Mouse (Mus musculus) c-Kit-positive CD71-negative TER-119-negative erythroid progenitor cells, embryonic 14.5 days (primary cell): ENCODE measurements around the gene Mknk1.
A peak's percentile ranks its signal among the peaks of the same experiment; 100 is the strongest.

Experiments used
- DNase-seq: peaks from one replicate; pipeline ENCODE4 v3.0.0-alpha.2; 2013; ENCODE audit warnings: low read depth

Mknk1 gene

DNA sequence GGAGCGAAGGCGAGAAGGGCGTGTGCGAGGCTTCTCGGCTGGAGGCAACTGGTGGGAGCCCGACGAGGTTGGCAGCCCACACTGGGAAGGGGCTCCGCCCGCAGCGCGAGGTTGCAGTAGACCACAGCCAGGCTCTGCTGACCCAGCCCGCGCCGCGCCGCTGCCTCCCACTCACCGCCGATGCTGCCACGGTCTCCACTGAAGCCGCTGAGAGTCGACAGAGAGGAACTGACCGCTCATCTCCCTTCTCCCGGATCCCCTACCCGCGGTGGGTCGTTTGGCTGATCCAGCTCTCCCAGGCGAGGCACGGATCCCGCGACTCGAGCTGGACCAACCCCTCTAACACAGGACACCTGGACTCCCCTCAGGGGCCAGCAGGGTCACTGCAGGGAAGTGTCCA is 51.6 kb downstream of the Mknk1 start, which contains the start of gene 6430628N08Rik:
Gene 6430628N08Rik, plus strand, starts transcription at position 113 of the 400 bp plus-strand sequence.
- no peak for DNase-seq

DNA sequence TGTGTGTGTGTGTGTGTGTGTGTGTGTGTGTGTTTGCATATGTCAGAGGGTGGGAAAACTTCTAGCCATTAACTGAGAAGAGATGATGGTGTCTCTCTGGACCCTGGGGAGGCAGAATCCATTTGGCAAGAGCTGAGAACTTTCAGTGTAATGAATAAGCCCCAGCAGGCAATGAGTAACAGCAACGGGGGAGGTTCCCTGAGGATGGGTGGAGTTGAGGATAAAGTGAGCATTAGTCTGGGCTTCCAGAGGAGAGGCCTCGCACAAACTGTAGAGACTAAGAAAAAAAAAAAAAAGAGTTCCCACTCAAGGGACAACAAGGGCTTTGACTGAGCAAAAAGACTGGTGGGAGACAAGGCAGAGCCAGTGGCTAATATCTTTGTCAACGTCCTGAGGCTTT is 55.3 kb downstream of the Mknk1 start:
- DNase-seq, result no peak

DNA sequence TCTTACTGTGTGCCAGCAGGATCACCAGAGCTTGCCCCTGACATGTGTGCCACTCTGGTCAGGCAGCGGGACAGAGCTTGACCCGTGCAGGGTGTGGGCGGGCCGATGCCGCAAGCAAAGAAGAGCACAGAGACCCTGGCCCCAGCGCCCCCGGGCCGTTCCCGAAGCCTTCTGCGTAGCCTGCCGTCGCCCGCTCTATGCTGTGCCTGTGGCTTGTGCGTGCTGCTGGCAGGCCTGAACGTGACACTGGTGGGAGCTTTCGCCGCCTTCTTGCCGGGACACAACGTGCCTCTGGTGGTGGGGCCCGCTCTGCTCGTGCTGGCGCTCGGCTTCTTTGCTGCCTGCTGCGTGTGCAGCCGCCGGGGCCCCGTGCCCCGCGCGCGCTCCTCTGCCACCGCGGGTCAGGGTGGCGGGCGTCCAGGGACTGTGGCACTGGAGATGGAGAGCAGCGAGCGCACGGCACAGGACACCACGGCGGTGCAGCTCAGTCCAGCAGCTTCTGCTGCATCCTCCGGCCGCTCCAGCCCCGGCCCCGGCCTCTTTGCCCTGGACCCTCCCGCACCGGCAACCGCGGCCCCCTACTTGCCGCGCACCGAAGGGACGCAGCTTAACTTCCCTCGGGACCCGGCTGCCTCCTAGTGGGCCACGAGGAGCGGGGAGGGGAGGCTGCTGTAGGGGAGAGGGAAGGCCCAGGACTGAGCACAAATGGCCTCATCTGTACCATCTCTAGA is 59.1 kb downstream of the Mknk1 start:
- DNase-seq, result no peak

GRCm38 (mm10) chr4:115902816-115903215 is 63.8 kb downstream of the Mknk1 start:
- peak; percentile 62 for DNase-seq

DNA sequence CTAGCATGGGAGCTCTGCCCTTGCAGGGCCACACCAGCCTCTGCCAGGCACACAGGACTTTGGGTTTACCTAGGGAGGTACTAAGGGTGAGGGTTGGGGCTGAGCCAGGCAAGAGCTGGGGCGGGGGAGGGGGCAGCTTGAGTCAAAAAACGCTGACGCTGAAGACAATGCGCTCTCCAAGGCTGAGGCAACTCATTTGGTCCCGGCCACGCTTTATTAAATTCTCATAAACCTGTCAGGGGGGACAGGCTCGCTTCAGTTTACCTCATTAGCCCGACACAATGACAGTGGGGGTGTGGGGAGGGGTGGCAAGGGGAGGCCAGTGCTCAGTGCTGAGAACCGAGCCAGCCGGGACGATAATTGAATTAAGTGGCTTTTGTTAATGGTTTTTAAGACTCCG is 65.4 kb downstream of the Mknk1 start:
- DNase-seq, result no peak

DNA sequence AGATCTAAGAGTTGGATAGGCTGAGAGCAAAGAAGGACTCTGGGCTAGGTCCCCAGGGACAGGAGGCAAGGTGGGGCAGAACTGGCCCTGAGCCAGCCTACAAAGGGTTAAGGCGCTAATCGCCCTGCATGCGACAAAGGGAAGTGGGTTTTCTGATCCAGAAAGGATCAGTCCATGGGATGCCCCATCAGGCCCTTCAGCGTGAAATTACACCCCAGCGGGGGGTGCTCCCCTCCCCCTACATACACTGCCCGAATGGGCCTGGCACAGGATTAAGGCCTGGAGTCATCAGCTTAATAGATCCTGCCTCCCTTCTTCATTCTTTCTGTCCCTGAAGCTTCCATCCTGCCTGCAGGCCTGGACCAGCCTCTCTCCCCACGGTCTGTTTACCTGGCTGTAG is 66.7 kb downstream of the Mknk1 start:
- DNase-seq, result no peak

DNA sequence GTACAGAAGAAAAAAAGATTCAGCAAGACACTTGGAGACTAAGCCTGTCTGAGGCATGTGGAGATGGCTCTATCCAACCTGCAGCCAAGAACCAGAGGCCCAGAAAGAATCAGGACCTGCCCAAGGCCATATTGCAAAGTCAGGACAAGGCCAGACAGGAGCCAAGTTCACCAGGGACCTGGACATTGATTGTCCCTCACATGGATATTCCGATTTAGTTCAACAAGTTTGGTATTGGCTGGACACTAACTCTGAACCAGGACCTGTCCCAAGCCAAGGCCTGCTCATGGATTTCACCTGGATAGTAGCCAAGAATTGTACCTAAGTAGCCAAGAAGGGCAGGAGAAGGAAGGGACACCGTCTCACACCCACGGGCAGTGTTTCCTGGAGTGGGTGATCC is 67.8 kb downstream of the Mknk1 start:
- DNase-seq, result no peak

DNA sequence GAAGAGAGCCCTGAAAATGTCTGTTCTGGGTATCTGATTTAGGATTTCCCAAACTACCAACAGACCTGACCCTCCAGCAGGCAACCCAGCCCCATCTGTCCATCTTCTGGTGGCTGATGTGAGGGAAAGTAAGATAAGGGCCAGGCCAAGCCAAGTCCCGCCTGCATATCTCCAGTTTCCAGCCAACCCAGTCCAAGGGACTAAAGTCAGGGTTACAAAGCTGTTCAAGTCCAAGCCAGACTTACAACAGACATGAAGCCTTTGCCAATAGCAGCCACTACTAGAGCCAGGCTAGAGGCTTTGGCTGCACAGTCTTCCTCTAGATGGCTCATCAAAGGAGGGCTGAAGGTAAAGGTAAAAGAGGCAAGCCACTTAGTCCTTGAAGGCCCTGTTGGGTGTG is 69.0 kb downstream of the Mknk1 start:
- no peak for DNase-seq

- DNase-seq, result no peak
Observed at GRCm38 (mm10) chr4:115908641-115909040, 69.6 kb downstream of the Mknk1 start.

DNA sequence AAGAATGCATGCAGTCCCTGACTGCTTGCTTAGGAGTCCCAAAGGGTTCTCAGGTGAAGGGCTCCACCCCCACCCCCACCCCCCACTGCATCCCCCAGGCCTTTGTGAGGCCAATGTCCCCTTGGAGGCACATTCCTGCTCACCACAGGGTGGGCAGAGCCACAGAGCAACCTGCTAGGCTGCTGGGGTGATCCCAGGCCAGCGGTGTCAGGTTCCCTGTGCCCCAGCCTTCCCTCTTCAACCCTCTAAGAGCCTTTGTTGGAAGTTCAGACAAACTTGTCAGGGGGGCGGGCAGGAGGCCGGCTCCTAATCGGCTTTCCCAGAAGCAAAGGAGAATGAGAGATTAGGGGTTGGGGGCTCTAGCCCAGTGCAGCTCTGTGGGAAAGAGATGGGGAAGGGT is 72.6 kb downstream of the Mknk1 start:
- DNase-seq, result no peak

GRCm38 (mm10) chr4:115919911-115920310 is 80.9 kb downstream of the Mknk1 start:
- DNase-seq, result no peak

- no peak for DNase-seq
Observed at GRCm38 (mm10) chr4:115922688-115923087, 83.7 kb downstream of the Mknk1 start.

- no peak for DNase-seq
Observed at GRCm38 (mm10) chr4:115923262-115923880, 84.4 kb downstream of the Mknk1 start.

- no peak for DNase-seq
Observed at GRCm38 (mm10) chr4:115927637-115928036, 88.6 kb downstream of the Mknk1 start.
